20 mouse cellular contexts compared by ENCODE assay signal in the genomic region with DNA sequence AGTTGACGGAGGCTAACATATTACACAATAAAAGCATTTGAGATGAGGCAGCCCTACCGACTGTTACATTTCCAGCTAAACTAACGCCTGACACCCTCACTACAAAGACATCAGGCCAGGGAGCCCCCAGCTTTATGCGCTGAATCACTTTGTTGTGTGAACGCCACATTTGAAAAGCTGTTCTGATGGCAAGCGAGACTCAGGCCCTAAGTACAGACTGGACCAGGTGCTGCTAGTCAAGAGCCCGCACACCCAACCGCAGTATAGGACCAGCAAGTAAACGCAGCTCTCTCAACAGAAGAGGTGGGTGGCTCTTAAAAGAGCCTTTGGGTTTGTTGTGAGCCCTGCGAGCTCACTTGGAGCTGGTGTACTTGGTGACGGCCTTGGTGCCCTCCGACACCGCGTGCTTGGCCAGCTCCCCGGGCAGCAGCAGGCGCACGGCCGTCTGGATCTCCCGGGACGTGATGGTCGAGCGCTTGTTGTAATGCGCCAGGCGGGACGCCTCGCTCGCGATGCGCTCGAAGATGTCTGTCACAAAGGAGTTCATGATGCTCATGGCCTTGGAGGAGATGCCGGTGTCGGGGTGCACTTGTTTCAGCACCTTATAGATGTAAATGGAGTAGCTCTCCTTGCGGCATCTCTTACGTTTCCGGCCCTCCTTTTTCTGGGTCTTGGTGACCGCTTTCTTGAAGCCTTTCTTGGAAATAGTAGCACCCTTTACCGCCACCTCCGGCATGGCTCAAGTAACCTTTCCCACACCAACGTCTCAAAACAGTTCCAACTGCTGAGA. TPM values are rescaled to one million over a fixed set of nuclear protein-coding genes. Genes with fewer than 3 reads are reported as not detected.
"Had no signal": no experiment of that assay in that cellular context is flagged by ENCODE, and none has a peak within 500 bp of the region (broad histone marks: within the 10 kb centered on the region; RNA-seq: fewer than 3 reads in every experiment).

A gene (minus strand): TSS at position 736 of the 790 bp plus-strand sequence.

- H3K9me3 ChIP-seq: limb, embryonic 12.5 days; liver, embryonic 13.5 days; neural tube, embryonic 13.5 days; stomach, embryonic 15.5 days had no signal

- ATAC-seq: liver, postnatal 0 days; midbrain, embryonic 16.5 days had no signal

- H3K27me3 ChIP-seq: limb, embryonic 12.5 days; liver, embryonic 13.5 days; midbrain, embryonic 12.5 days; neural tube, embryonic 13.5 days; stomach, embryonic 15.5 days had no signal

- H3K36me3 ChIP-seq: limb, embryonic 12.5 days; liver, embryonic 13.5 days; midbrain, embryonic 12.5 days; neural tube, embryonic 13.5 days; stomach, embryonic 15.5 days had no signal

- H3K4me3 ChIP-seq: layer of hippocampus, adult 2 months; limb, embryonic 12.5 days; liver, embryonic 13.5 days; midbrain, embryonic 12.5 days; neural tube, embryonic 13.5 days; stomach, embryonic 15.5 days had no signal

- DNase-seq: kidney, postnatal 36 days; liver; liver, embryonic 13.5 days; liver, postnatal 0 days; retina, postnatal 1 day; right cerebral cortex, postnatal 4 days; spleen, adult 18-20 months; thymus, adult 18-20 months; thymus, postnatal 14 days had no signal

- H3K9ac ChIP-seq: limb, embryonic 12.5 days; liver, embryonic 13.5 days; liver, postnatal 0 days; midbrain, embryonic 12.5 days; neural tube, embryonic 13.5 days; stomach, embryonic 15.5 days had no signal

- H3K4me2 ChIP-seq: limb, embryonic 12.5 days; liver, embryonic 13.5 days; midbrain, embryonic 12.5 days; neural tube, embryonic 13.5 days; stomach, embryonic 15.5 days had no signal

- H3K27ac ChIP-seq: kidney, postnatal 0 days; layer of hippocampus, adult 2 months; limb, embryonic 12.5 days; liver, embryonic 13.5 days; midbrain, embryonic 12.5 days; neural tube, embryonic 13.5 days; stomach, embryonic 15.5 days had no signal

- H3K4me1 ChIP-seq: liver, embryonic 13.5 days; midbrain, embryonic 12.5 days; neural tube, embryonic 13.5 days had no signal

RNA-seq across cellular contexts. Expression of the gene that starts here (rescaled TPM):
- total RNA-seq: layer of hippocampus, adult 2 months; layer of hippocampus, postnatal 10 days; left cerebral cortex, postnatal 36 days; megakaryocyte-erythroid progenitor cell, adult 5-6 weeks had no signal
- polyA plus RNA-seq: kidney, postnatal 0 days; limb, embryonic 12.5 days; liver, embryonic 13.5 days; liver, postnatal 0 days; lung, embryonic 16.5 days; midbrain, embryonic 12.5 days; midbrain, embryonic 16.5 days; neural tube, embryonic 13.5 days; stomach, embryonic 15.5 days had no signal
